Mouse (Mus musculus) embryonic fibroblast, embryonic 13.5 days (primary cell): ENCODE measurements around the gene Tmx1.

ENCODE experiments used
- CTCF ChIP-seq: IDR thresholded peaks from 2 replicates; pipeline ENCODE4 v1.5.1; 2011; ENCODE audit warnings: mild to moderate bottlenecking, control low read depth, low read length, moderate library complexity, borderline replicate concordance; ENCODE audit not compliant: insufficient read depth
- POLR2A ChIP-seq: IDR thresholded peaks from 2 replicates; pipeline ENCODE4 v1.6.1; 2011; ENCODE audit warnings: low read depth, mild to moderate bottlenecking, control low read depth, low read length, moderate library complexity

- no peak for TF ChIP-seq CTCF
- TF ChIP-seq POLR2A: no peak
Measured at GRCm38 (mm10) chr12:70451533-70451932, 1.4 kb upstream of the Tmx1 start.
